Mouse (Mus musculus) embryonic facial prominence, embryonic 12.5 days (tissue): Measurements from ENCODE around the gene Irx4. TPM values are rescaled to one million over a fixed set of nuclear protein-coding genes. Genes with fewer than 3 reads are reported as not detected.

Experiments used
- ATAC-seq: fragments of 200-750 bp; cut with Nextera tagmentation; 2 replicates; pipeline ENCODE4 v1.8.0; 2017; ENCODE audit not compliant: insufficient number of reproducible peaks, insufficient read depth, low FRiP score, low TSS enrichment
- H3K27ac ChIP-seq: fragments of 300-500 bp; sonication (generic); 2 replicates; pipeline ENCODE4 v1.5.1; 2016; ENCODE audit warnings: mild to moderate bottlenecking
- H3K27me3 ChIP-seq: fragments of 300-500 bp; sonication (generic); 2 replicates; pipeline ENCODE4 v1.6.1; 2016; ENCODE audit warnings: mild to moderate bottlenecking, moderate library complexity
- H3K36me3 ChIP-seq: fragments of 300-500 bp; sonication (generic); 2 replicates; pipeline ENCODE4 v1.6.1; 2016; ENCODE audit warnings: mild to moderate bottlenecking
- H3K4me1 ChIP-seq: fragments of 300-500 bp; sonication (generic); 2 replicates; pipeline ENCODE4 v1.6.1; 2016
- H3K4me2 ChIP-seq: fragments of 300-500 bp; sonication (generic); replicated peaks from 2 replicates; pipeline ENCODE4 v1.6.1; 2016; ENCODE audit warnings: mild to moderate bottlenecking, moderate library complexity
- H3K4me3 ChIP-seq: fragments of 300-500 bp; sonication (generic); 2 replicates; pipeline ENCODE4 v1.5.1; 2016; ENCODE audit warnings: mild to moderate bottlenecking
- H3K9ac ChIP-seq: fragments of 300-500 bp; sonication (generic); 2 replicates; pipeline ENCODE4 v1.6.1; 2016; ENCODE audit warnings: mild to moderate bottlenecking, moderate library complexity
- H3K9me3 ChIP-seq: fragments of 300-500 bp; sonication (generic); 2 replicates; pipeline ENCODE4 v1.6.1; 2016; ENCODE audit warnings: mild to moderate bottlenecking, moderate library complexity
- WGBS: fragments of 180-500 bp; shearing (Covaris S2); methylation state at CpG from one replicate; pipeline ENCODE4 v1.1.7; 2016; 5-methylcytosine and 5-hydroxymethylcytosine counted together
- polyA plus RNA-seq: library from polyadenylated mRNA; unstranded; fragments of >200 nt; fragmentation: Nextera tagmentation; extraction: Ambion mirVana; gene quantifications from 2 replicates; pipeline ENCODE4 v1.2.1, GENCODE M21; 2016

Gene Irx4
- 4.8 and 5.8 TPM in 2 replicates for polyA plus RNA-seq

DNA sequence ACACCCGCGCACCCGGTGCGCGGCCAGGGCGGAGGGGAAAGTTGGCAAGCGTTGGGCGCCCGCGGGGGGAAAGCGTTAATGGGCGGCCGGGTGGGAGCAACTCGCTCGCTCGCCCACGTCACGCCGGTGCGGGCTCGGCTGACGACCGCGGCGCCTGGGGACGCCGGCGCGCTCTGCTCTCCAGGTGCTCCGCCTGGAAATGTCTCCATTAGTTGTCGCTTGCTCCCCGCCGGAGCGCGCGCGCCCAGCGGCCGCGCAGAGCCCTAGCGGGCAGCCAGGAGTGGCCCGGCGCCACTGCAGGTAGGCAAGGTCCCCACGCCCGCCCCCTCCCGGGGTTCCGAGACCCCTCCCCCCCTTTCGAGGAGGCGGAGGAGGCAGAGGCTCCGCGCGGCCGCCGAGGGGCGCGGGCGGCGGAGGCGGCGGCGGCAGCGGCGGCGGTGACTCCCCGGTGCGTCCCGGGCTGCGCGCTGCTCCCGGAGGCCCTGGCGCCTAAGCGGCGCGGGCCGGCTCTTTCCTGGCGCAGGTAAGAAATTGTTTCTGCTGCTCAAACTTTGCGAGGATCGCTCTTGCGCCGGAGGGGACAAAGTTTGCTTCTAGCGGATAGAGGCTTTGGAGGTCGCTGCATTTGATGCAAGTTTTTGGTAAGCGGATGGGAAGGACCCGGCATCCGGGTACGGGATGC lies at the start of gene Irx4:
Gene Irx4 (plus strand): TSS at position 126 of the 682 bp plus-strand sequence.
- under 1% methylated on average over 78 of the region's 86 CpGs for WGBS
- peak within 1 kb of the TSS; percentile 25; the same call in 1 of the 2 replicates for H3K9ac ChIP-seq
- H3K4me2 ChIP-seq, result peak within 1 kb of the TSS; percentile 93
- H3K4me1 ChIP-seq, result peaks cover 17% of the 10 kb centered on the region
- no peaks in the 10 kb centered on the region for H3K9me3 ChIP-seq
- no peaks in the 10 kb centered on the region for H3K36me3 ChIP-seq
- peaks cover 95% of the 10 kb centered on the region for H3K27me3 ChIP-seq
- no peak for ATAC-seq
- H3K4me3 ChIP-seq, result peak within 1 kb of the TSS; percentile 45
- H3K27ac ChIP-seq, result no peak within 1 kb of the TSS

DNA sequence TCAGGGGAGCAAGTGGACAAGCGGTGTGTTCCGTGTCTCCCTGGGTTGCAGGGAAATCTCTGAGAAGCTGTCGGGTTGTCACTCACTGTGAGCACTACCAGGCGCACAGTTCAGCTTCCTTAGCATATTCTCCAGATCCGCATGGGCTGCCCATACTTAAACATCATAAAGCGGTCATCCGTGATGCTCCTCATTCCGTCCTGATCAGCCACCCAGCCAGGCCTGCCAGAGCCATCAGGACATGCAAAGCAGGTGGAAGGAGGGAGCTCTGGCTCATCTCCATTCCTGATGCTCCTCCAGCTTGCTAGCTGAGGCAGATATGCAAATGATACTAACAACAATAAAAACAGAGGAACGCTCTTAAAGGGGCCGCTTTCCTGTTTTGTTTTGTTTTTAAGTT lies 46.0 kb upstream of the Irx4 start:
- no peak overlapping the region for H3K27ac ChIP-seq
- H3K9me3 ChIP-seq, result no peaks in the 10 kb centered on the region
- no peak overlapping the region for H3K9ac ChIP-seq
- no peak for ATAC-seq
- H3K4me1 ChIP-seq, result no peaks in the 10 kb centered on the region
- no peaks in the 10 kb centered on the region for H3K27me3 ChIP-seq
- WGBS, result 71% methylated on average over 10 of the region's 10 CpGs
- no peaks in the 10 kb centered on the region for H3K36me3 ChIP-seq
- H3K4me2 ChIP-seq, result no peak overlapping the region
- H3K4me3 ChIP-seq, result no peak overlapping the region

DNA sequence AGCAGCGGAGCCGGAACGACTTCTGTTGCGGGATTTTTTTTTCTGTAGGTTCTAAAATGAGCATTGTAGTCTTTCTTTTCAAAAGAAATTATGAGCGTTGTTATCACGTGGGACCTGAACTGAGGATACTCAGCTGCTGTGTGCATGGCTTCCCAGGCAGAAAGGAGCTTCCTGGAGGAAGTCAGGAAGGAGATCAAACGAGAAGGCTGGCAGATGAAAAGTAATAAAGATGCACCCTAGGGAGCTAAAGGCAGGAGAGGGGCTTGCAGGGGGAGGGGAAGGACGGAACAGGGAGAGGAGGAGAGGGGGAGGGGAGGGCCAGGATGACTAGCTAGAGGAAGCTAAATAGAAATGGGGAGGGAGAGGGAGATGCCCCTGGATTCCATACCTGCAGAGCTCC lies 23.8 kb upstream of the Irx4 start:
- H3K4me3 ChIP-seq, result no peak overlapping the region
- H3K4me2 ChIP-seq, result no peak overlapping the region
- no peak for ATAC-seq
- WGBS, result 51% methylated on average over 8 of the region's 8 CpGs
- no peak overlapping the region for H3K27ac ChIP-seq
- H3K9ac ChIP-seq, result no peak overlapping the region
- H3K9me3 ChIP-seq, result no peaks in the 10 kb centered on the region
- no peaks in the 10 kb centered on the region for H3K27me3 ChIP-seq
- peaks cover 6% of the 10 kb centered on the region; the same call in 1 of the 2 replicates for H3K4me1 ChIP-seq
- H3K36me3 ChIP-seq, result no peaks in the 10 kb centered on the region

DNA sequence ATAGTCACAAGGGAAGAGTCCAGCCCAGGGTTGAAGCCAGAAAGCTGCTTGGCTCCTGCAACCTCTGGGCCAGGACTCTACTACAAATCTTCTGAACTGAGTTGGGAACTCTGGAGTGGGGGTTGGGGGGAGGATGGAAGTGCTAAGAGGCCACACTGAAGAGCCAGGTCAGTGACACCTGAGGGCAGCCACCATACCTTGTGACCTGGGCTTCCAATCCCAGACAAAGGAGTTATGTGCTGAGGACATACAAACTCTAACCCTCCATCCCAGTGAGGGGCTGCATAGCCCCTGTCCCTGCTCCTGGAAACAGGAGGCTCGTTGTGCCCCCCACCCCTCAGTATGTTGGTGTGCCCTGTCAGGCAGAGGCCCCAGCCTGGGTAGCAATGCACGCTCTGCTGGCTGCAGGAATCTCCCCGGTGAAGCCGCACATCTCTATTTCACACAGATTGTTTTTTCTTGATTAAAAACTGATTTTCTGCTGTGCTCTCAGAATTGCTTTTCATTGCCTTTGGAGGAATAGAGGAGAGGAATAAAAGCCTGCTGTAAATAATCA lies 21.0 kb upstream of the Irx4 start:
- Histone ChIP-seq H3K27me3 (no peaks in the 10 kb centered on the region), H3K36me3 (no peaks in the 10 kb centered on the region), H3K4me2 (no peak overlapping the region; the same call in 1 of the 2 replicates), H3K27ac (0 out of 2 replicates have a peak overlapping the region, but pooled peaks have one; percentile 4), H3K9me3 (no peaks in the 10 kb centered on the region), H3K9ac (no peak overlapping the region), H3K4me1 (peaks cover 6% of the 10 kb centered on the region; the same call in 1 of the 2 replicates), H3K4me3 (no peak overlapping the region)
- 0 out of 2 replicates have a peak, but pooled peaks have one; percentile 43 for ATAC-seq
- WGBS, result 47% methylated on average over 4 of the region's 4 CpGs

DNA sequence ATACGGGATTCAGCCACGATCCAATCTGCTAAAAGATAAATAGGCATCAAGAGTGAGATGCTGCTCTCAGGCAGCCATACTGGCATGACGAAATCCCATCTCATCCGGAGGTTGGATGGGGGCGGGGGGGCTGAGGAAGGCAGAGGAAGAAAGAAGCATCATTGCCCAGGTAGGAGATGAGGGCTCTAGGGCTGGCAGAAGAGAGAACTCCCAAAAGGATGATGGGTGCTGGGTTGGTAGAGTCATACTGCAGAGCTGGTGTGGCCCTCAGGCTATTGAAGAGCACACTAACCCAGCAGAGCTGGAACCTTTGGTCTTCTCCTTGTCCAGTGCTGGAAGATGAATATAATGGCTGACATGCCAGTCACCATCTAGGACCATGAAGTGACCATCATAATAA lies 17.7 kb upstream of the Irx4 start:
- Histone ChIP-seq H3K9me3 (no peaks in the 10 kb centered on the region), H3K4me3 (no peak overlapping the region), H3K36me3 (no peaks in the 10 kb centered on the region), H3K27ac (no peak overlapping the region), H3K4me2 (no peak overlapping the region), H3K9ac (no peak overlapping the region), H3K4me1 (peaks cover 6% of the 10 kb centered on the region; the same call in 1 of the 2 replicates), H3K27me3 (no peaks in the 10 kb centered on the region)
- 87% methylated on average over 5 of the region's 5 CpGs for WGBS
- ATAC-seq, result no peak

DNA sequence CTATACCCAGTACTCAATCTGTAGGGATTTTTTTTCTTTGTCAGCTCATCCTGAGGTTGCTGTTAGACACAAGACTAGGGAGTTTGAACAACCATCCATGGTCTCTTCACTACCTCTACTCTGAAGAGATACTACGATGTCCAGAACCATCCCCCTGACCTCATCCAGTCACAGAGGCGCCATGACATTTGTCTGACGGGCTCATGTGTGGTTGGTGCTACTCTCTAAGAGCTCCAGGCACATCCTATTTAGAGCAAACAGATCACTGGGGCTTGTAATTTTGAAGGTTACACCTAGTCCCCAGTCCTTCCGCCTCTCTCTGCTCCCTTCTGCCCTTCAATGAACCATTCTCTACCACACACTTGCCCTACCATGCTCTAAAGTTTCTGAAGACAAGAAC lies 13.3 kb upstream of the Irx4 start:
- H3K27ac ChIP-seq, result no peak overlapping the region

DNA sequence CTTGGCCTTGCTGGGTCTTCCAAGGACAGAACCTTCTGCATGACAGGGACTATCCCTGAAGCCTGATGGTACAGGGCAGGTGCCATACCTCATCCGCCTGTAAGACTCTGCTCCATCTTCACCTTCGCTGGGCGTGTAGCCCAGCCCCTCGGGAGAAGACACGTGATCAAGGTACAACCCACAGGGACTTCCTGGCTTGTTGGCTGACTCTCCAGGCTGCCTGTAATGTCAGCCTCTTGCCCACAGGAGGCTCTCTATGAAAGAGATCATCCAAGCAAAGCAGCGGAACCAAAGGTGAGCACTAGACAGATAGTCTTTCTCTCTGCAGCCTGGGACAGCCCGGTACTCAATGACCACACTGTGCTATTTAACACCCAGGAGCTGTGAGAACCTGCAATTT lies 9.1 kb upstream of the Irx4 start:
- H3K9me3 ChIP-seq, result no peaks in the 10 kb centered on the region
- ATAC-seq, result no peak
- H3K4me1 ChIP-seq, result no peaks in the 10 kb centered on the region
- H3K36me3 ChIP-seq, result no peaks in the 10 kb centered on the region
- no peak overlapping the region for H3K27ac ChIP-seq
- no peak overlapping the region for H3K9ac ChIP-seq
- 36% methylated on average over 7 of the region's 7 CpGs for WGBS
- peaks cover 27% of the 10 kb centered on the region for H3K27me3 ChIP-seq
- no peak overlapping the region for H3K4me2 ChIP-seq
- H3K4me3 ChIP-seq, result no peak overlapping the region

More for the DNA sequence above, 13.3 kb upstream of the Irx4 start:
- H3K36me3 ChIP-seq, result no peaks in the 10 kb centered on the region
- H3K4me1 ChIP-seq, result no peaks in the 10 kb centered on the region
- H3K9me3 ChIP-seq, result no peaks in the 10 kb centered on the region
- H3K9ac ChIP-seq, result no peak overlapping the region
- no peak for ATAC-seq
- no peak overlapping the region for H3K4me2 ChIP-seq
- WGBS, result 90% methylated on average over 4 of the region's 4 CpGs
- no peak overlapping the region for H3K4me3 ChIP-seq
- H3K27me3 ChIP-seq, result 0 out of 2 replicates have a peak, but pooled peaks cover 14% of the 10 kb centered on the region

DNA sequence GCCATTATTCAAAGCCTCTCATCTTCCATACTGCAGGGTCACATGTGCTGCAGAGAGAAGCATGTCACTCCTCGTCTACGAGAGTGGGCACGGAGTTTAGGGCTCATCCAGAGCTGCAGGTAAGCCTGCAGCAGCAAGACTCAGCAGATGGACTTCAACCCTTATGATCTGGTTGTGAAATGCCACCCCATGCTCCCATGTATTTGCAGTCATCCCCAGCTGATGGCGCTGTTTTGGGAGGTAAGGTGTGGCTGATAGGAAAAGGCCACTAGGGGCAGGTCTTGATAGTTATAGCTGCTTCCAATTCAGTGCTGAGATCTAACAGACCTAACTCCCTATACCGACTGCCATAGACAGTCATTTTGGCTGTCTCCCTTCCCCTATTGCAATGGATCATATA lies 8.3 kb upstream of the Irx4 start:
- 54% methylated on average over 5 of the region's 5 CpGs for WGBS
- Histone ChIP-seq H3K4me3 (no peak overlapping the region), H3K4me1 (no peaks in the 10 kb centered on the region), H3K36me3 (no peaks in the 10 kb centered on the region), H3K27me3 (peaks cover 35% of the 10 kb centered on the region), H3K9me3 (no peaks in the 10 kb centered on the region), H3K27ac (no peak overlapping the region), H3K4me2 (no peak overlapping the region), H3K9ac (no peak overlapping the region)
- ATAC-seq, result no peak

DNA sequence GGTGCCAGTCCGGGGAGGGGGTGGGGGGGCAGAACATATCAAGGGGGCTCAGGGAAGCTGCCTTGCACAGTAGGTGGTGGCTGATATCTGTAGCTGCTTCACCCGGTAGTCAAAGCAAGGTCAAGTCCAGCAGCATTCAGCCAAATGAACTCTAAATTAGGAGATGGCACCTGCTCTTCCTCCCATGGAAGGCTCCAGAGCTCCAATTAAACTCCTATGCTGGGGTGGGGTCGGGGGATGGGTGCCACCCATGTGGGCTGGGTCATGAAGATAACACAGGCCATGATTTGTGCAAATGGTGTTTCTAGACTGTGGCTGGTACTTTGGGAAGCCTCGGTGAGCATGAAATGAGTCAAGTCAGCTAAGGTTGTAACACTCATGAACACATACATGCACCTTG lies 1.9 kb upstream of the Irx4 start:
- H3K4me1 ChIP-seq, result peaks cover 10% of the 10 kb centered on the region; the same call in 1 of the 2 replicates
- WGBS, result 52% methylated on average over 4 of the region's 4 CpGs
- peaks cover 84% of the 10 kb centered on the region for H3K27me3 ChIP-seq
- H3K4me2 ChIP-seq, result no peak overlapping the region
- H3K27ac ChIP-seq, result no peak overlapping the region
- no peaks in the 10 kb centered on the region for H3K36me3 ChIP-seq
- H3K9ac ChIP-seq, result no peak overlapping the region
- ATAC-seq, result no peak
- no peak overlapping the region for H3K4me3 ChIP-seq
- H3K9me3 ChIP-seq, result no peaks in the 10 kb centered on the region

DNA sequence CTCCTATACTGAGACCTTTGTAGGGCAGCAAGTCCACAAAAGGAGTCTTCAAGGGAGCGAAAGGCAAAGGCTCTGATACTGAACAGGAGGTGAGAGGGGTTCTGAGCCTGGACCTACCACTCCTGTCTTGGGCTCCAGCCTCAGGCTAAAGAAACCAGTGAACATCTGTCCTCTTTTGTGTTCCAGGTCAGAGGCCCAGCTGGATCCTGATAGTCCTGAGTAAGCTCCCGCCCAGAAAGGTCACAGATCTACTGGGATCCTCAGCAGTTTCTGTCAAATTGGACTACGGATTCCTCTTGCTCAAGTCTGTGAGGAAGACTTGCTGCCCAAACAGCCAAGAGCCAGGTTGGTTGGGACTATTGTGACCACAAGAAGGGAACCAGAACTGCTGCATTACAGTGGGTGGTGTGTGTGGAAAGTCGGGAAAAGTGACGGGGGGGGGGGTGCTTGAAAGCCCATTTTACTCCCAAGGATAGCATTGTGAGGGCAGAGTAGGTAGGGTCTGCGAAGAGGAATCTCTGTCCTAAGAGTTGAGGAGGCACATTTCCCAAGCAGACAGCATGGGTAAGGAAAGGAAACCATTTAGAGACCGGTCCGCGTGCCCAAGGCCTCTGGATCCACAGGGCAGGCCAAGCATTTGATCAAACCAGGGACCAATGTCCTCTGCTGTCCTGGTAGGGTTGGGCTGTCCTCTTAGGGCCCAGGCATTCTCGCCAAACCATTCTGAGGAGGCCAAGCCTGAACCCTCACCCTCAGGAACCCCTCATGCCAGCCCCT lies 514 bp upstream of the Irx4 start:
- no peaks in the 10 kb centered on the region for H3K36me3 ChIP-seq
- H3K27me3 ChIP-seq, result peaks cover 90% of the 10 kb centered on the region
- H3K4me2 ChIP-seq, result peak overlapping the region; percentile 93
- peaks cover 14% of the 10 kb centered on the region for H3K4me1 ChIP-seq
- WGBS, result 11% methylated on average over 10 of the region's 10 CpGs
- H3K9ac ChIP-seq, result 0 out of 2 replicates have a peak overlapping the region, but pooled peaks have one; percentile 25
- H3K27ac ChIP-seq, result no peak overlapping the region
- no peaks in the 10 kb centered on the region for H3K9me3 ChIP-seq
- peak overlapping the region; percentile 45 for H3K4me3 ChIP-seq
- ATAC-seq, result no peak

DNA sequence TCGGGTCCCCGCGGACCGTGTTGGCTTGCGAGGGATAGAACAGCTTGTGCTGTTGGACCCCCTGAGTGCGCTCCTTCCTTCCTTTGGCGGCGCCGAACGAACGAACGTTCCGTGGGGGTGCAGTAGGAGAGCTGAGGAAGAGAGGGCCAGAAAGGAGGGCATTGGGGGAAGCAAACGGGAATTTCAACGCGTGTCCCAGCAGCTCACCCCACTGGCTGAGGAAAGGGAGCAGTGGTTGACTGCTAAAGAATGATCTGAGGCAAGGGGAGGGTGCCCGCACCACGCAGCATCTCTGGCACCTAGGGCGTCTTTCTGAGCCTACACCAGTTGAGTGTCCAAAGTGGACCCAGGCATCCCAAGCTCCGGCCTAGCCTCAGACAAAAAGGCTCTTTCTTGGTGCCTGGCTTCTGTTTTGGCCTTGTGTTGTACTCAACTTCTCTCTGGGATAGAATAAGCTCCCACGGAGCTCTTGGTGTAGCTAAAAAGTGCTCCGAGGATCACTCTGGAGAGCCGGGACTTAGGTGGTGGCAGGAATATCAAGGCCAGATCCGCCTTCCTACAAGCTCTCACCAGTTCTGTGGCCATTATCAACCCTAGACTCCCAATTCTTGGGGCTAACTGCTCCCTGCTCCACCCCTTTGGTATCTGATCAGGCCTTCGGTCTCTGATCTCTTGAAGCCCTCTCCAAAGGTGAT lies 904 bp downstream of the Irx4 start:
- Histone ChIP-seq H3K4me3 (peak overlapping the region; percentile 45), H3K4me1 (peaks cover 18% of the 10 kb centered on the region), H3K36me3 (no peaks in the 10 kb centered on the region), H3K9ac (no peak overlapping the region), H3K9me3 (no peaks in the 10 kb centered on the region), H3K27ac (no peak overlapping the region), H3K4me2 (peak overlapping the region; percentile 93), H3K27me3 (peaks cover 100% of the 10 kb centered on the region)
- 6% methylated on average over 24 of the region's 25 CpGs for WGBS
- ATAC-seq, result no peak
